Mouse (Mus musculus): ENCODE data around the gene Pitpnm2.

DNA sequence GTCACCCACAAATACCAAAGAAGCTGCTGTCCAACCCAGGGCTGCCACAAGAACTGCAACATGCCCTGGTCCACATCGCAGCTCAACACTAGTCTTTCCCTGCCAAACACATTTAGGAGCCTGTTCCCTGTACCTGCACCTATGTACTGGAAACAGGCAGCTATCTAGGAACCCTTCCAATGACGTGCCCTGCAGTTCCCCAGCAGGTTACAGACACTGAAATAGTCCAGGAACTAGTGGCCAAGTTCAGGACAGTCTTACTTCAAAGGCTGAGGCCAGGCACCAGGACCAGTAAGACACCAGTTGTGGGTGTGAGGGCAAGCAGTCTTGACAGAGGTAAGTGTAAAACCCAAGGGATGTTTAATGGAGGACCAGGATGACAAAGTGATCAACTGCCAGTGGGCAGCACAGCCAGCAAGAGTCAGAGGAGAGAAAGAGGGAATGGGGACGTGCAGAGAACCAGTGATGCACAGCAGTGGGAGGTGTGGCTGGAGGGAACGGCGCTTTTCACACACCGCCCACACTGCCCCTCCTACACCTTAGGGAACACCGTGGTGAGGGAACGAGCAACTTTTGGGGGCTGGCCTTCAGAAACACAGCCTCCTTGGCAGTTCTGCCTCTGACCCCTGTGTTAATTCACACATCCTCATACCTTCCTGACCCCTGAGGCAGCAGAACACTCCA is 31.9 kb downstream of the Pitpnm2 start:
- TF ChIP-seq CTCF (conservative IDR thresholded peaks at IDR 0.05; ENCODE audit: low read length) (no peak), NANOG (IDR thresholded peaks at IDR 0.05; ENCODE audit: borderline replicate concordance, low read length) (no peak)
